Mouse (Mus musculus): ENCODE data around the gene Kat6b. TPM values are rescaled to one million over a fixed set of nuclear protein-coding genes. Genes with fewer than 3 reads are reported as not detected.

The Kat6b gene
- total and polyA plus RNA-seq, 2 experiments from 2014 or later, result 16.9 to 35.8 TPM

DNA sequence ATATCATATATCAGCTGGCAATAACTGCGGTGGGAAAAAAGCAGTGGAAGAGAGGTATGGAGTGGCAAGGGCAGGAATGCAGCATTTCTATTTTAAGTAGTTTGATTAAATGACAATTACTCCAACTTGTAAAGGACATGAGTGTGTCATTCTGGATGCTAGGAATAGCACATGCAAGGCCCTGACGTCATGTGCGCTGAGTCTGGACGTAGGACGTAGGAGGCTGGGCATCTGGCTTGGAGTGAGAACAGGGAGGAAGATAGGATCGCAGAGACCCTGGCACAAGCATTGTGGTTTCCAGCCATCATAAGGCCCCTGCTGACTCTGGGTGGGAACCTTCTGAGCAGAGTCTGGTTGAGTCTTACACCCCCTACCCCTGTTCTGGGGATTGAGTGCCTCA lies 101.8 kb downstream of the Kat6b start:
- Histone ChIP-seq H3K4me2 (ENCODE audit: low read depth) (no peak overlapping the region), H3K9ac (no peak overlapping the region), H3K36me3 (ENCODE audit: insufficient read depth) (no peaks in the 10 kb centered on the region), H3K4me1 (ENCODE audit: insufficient read depth) (peaks cover 19% of the 10 kb centered on the region), H3K27ac (ENCODE audit: low read depth, low read length) (peak overlapping the region; percentile 40), H3K4me3 (ENCODE audit: low read depth, low read length) (no peak overlapping the region), H3K27me3 (ENCODE audit: insufficient read depth, low read length) (no peaks in the 10 kb centered on the region), H3K9me3 (ENCODE audit: low read length) (no peaks in the 10 kb centered on the region)
- 46% methylated on average over 6 of the region's 6 CpGs for WGBS
- peak; percentile 5; the same call in 1 of the 2 replicates for ATAC-seq
- no peak for TF ChIP-seq CTCF (IDR thresholded peaks at IDR 0.05; ENCODE audit: low read depth)
- DNase-seq, result no peak

DNA sequence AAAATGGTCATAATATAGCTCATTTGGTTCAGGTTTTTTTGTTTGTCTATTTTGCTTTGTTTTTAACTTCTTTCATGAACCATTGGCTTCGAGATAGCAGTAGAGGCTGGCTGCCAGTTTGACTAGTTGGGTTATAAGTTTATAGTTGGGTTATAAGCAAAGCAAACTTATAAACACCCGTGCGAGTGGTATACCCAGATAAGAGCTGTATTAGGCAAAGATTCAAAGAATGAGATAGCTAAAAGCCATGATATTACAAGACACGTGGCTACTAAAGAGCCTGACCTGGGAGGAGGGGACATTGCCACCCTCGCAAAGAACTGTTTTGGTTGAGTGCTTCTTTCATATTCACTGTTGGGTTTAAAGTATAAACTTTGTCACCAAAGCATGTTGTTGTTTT lies 102.6 kb downstream of the Kat6b start:
- Histone ChIP-seq H3K9ac (no peak overlapping the region), H3K4me3 (ENCODE audit: low read depth, low read length) (no peak overlapping the region), H3K4me1 (ENCODE audit: insufficient read depth) (peaks cover 19% of the 10 kb centered on the region), H3K4me2 (ENCODE audit: low read depth) (no peak overlapping the region), H3K27ac (ENCODE audit: low read depth, low read length) (no peak overlapping the region), H3K36me3 (ENCODE audit: insufficient read depth) (no peaks in the 10 kb centered on the region), H3K27me3 (ENCODE audit: insufficient read depth, low read length) (no peaks in the 10 kb centered on the region), H3K9me3 (ENCODE audit: low read length) (no peaks in the 10 kb centered on the region)
- WGBS, result 79% methylated on average over 5 of the region's 5 CpGs
- no peak for TF ChIP-seq CTCF (IDR thresholded peaks at IDR 0.05; ENCODE audit: low read depth)
- ATAC-seq (no peak), DNase-seq (no peak)

DNA sequence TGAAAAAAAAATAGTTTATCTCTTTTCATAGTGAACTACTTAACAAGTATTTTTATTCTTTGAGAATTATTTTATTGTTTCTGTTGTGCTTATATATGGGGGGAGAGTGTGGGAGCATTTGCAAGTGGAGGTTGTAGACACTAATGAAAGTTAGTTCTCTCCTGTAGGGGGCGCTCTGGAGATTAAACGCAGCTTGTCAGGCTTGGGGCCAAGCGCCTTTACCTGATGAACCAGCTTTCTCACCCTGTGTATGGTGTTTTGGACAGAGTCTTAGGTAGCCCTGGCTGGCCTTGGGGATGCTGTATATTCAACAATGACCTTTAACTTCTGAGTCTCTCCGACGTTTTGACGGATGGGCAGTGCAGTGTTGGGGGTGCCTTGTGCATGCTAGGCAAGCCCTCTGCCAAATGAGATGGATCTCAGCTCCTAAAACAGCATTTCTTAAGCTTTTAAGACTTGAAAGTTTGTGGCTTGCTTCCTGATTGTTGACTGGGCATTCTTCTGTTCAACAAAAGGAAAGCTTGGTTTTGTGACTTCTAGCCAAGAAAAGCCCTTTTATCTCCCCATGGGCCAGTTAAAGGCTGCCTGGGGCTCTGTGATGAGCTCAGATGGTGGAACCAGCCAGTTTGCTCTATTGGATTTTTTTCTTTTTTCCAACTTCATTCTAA lies 103.4 kb downstream of the Kat6b start:
- 4% methylated on average over 6 of the region's 6 CpGs for WGBS
- ATAC-seq, result no peak
- Histone ChIP-seq H3K27me3 (ENCODE audit: insufficient read depth, low read length) (no peaks in the 10 kb centered on the region), H3K27ac (ENCODE audit: low read depth, low read length) (no peak overlapping the region), H3K9me3 (ENCODE audit: low read length) (no peaks in the 10 kb centered on the region), H3K4me3 (ENCODE audit: low read depth, low read length) (no peak overlapping the region), H3K4me2 (ENCODE audit: low read depth) (no peak overlapping the region), H3K9ac (no peak overlapping the region), H3K36me3 (ENCODE audit: insufficient read depth) (no peaks in the 10 kb centered on the region), H3K4me1 (ENCODE audit: insufficient read depth) (peaks cover 19% of the 10 kb centered on the region)
- no peak for DNase-seq
- peak; percentile 38 for TF ChIP-seq CTCF (IDR thresholded peaks at IDR 0.05; ENCODE audit: low read depth)

DNA sequence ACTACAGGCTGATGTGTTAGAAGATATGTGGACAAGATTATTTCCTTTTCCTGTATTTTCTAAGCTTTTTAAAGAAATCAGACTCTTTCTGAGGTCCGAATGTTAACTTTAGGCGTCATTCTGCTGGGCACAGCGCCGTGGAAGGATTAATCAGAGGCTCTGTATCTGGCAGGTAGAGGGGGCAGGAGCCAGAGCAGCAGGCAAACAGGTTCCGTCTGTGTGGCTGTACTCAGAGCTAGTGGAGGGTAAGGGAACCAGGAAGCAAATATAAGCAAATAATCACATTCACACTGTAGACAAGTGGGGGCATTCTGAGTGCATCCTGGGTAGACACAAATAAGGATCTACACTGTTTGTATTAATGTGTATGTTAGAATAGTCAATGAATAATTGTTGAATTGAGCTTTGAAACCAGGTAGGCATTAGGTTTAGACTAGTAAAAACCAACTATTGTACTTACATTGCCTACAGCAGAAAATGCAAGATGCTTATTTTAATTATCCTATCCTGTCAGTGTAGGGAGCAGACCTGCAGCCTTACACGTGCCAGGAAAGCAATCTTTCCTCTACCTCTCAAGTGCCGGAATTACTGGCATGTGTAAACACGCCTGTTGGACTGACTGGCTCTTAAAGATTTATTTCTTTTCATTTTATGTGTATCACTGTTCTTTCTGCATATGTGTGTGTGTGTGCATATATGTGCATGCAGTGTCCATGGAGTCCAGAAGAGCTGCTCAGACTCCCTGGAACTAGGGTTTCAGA lies 104.4 kb downstream of the Kat6b start:
- H3K27me3 ChIP-seq (ENCODE audit: insufficient read depth, low read length), result no peaks in the 10 kb centered on the region
- no peak for TF ChIP-seq CTCF (IDR thresholded peaks at IDR 0.05; ENCODE audit: low read depth)
- DNase-seq, result no peak
- no peak for ATAC-seq
- no peak overlapping the region for H3K27ac ChIP-seq (ENCODE audit: low read depth, low read length)
- no peak overlapping the region for H3K4me2 ChIP-seq (ENCODE audit: low read depth)
- H3K4me1 ChIP-seq (ENCODE audit: insufficient read depth), result peaks cover 19% of the 10 kb centered on the region
- 48% methylated on average over 8 of the region's 8 CpGs for WGBS
- no peaks in the 10 kb centered on the region for H3K36me3 ChIP-seq (ENCODE audit: insufficient read depth)
- no peak overlapping the region for H3K9ac ChIP-seq
- H3K4me3 ChIP-seq (ENCODE audit: low read depth, low read length), result no peak overlapping the region
- H3K9me3 ChIP-seq (ENCODE audit: low read length), result no peaks in the 10 kb centered on the region

DNA sequence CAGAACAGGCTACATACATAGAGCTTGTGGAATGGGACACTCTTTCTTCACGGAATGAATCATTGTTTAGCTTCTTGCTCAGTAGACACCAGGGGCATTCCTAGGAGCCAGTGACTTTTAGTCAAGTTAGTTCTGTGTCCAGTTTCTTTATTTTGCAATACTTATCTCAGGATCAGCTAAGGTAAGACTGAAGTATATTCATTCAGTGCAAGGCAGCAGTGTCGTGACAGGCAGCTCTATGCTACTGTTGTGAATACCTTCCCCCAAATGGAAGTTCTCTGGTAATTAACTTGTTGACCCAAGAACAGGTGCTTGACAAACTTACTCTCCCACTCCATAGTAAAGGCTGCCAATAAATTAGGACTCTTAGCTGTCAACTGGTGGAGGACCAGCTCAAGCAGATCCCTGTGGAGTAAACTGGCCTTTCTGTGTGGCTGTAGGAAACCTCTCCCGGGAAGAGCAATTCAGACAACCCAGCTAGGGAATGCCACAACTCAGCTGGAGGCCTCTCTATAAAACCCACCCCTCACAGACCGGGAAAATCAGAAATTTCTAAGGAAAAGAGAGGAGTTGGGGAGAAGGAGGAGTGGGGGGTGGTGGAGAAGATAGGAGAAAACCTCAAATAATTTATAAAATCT lies 105.4 kb downstream of the Kat6b start:
- no peaks in the 10 kb centered on the region for H3K27me3 ChIP-seq (ENCODE audit: insufficient read depth, low read length)
- no peak for DNase-seq
- H3K4me2 ChIP-seq (ENCODE audit: low read depth), result no peak overlapping the region
- H3K36me3 ChIP-seq (ENCODE audit: insufficient read depth), result no peaks in the 10 kb centered on the region
- 20% methylated on average over 4 of the region's 4 CpGs for WGBS
- peaks cover 15% of the 10 kb centered on the region; the same call in 1 of the 2 replicates for H3K4me1 ChIP-seq (ENCODE audit: insufficient read depth)
- H3K9ac ChIP-seq, result no peak overlapping the region
- no peak for ATAC-seq
- no peak for TF ChIP-seq CTCF (IDR thresholded peaks at IDR 0.05; ENCODE audit: low read depth)
- no peak overlapping the region for H3K4me3 ChIP-seq (ENCODE audit: low read depth, low read length)
- H3K27ac ChIP-seq (ENCODE audit: low read depth, low read length), result no peak overlapping the region
- no peaks in the 10 kb centered on the region for H3K9me3 ChIP-seq (ENCODE audit: low read length)

DNA sequence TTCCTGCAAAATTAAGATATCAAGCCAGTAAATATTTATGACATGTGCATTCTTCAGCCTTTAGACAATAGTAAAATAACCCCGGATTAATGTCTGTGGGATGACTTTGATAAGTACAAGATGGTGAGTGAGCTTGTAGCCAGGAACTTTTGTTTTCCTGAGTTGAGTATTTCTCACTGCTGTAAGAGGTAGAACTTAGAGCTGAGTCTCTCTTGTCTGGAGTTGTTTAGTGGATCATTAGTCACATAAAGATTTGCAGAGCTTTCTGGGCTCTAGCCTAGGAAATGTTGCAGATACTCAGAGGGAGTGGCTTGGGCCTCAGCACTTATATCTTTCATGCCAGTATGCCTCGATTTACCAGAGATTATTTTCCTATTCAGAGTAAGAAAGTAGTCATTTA lies 106.7 kb downstream of the Kat6b start:
- H3K9me3 ChIP-seq (ENCODE audit: low read length), result no peaks in the 10 kb centered on the region
- WGBS, result 82% methylated on average over 2 of the region's 2 CpGs
- DNase-seq (no peak), ATAC-seq (no peak)
- H3K27ac ChIP-seq (ENCODE audit: low read depth, low read length), result no peak overlapping the region
- TF ChIP-seq CTCF (IDR thresholded peaks at IDR 0.05; ENCODE audit: low read depth), result no peak
- peaks cover 12% of the 10 kb centered on the region; the same call in 1 of the 2 replicates for H3K4me1 ChIP-seq (ENCODE audit: insufficient read depth)
- no peak overlapping the region for H3K9ac ChIP-seq
- no peak overlapping the region for H3K4me3 ChIP-seq (ENCODE audit: low read depth, low read length)
- no peak overlapping the region for H3K4me2 ChIP-seq (ENCODE audit: low read depth)
- H3K27me3 ChIP-seq (ENCODE audit: insufficient read depth, low read length), result no peaks in the 10 kb centered on the region
- no peaks in the 10 kb centered on the region for H3K36me3 ChIP-seq (ENCODE audit: insufficient read depth)

DNA sequence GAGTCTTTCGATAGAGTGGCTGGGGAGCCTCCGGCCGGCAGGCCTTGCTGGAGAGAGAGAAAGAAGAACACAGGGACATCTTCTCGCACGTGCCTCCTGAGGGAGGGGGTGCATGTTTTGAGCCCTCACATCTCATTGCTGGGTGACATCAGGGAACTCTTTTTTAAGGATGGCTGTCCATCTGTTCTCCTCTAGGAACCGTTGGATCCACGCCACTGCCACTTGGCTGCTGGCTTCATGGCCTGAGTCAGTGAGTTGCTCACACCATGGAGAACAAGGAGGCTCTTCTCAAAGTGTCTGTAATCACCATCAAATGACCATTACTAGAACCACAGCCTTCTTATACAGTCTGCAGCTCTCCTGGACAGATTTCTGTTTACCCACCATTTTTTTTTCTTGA lies 108.4 kb downstream of the Kat6b start:
- H3K36me3 ChIP-seq (ENCODE audit: insufficient read depth), result no peaks in the 10 kb centered on the region
- no peak overlapping the region for H3K4me2 ChIP-seq (ENCODE audit: low read depth)
- H3K27ac ChIP-seq (ENCODE audit: low read depth, low read length), result no peak overlapping the region
- DNase-seq (no peak), ATAC-seq (no peak)
- TF ChIP-seq CTCF (IDR thresholded peaks at IDR 0.05; ENCODE audit: low read depth), result no peak
- H3K27me3 ChIP-seq (ENCODE audit: insufficient read depth, low read length), result no peaks in the 10 kb centered on the region
- no peaks in the 10 kb centered on the region for H3K9me3 ChIP-seq (ENCODE audit: low read length)
- H3K4me3 ChIP-seq (ENCODE audit: low read depth, low read length), result no peak overlapping the region
- 61% methylated on average over 7 of the region's 7 CpGs for WGBS
- no peak overlapping the region for H3K9ac ChIP-seq
- H3K4me1 ChIP-seq (ENCODE audit: insufficient read depth), result peaks cover 8% of the 10 kb centered on the region; the same call in 1 of the 2 replicates
